Comparison of ENCODE assay signal across 22 mouse cellular contexts in the genomic region with DNA sequence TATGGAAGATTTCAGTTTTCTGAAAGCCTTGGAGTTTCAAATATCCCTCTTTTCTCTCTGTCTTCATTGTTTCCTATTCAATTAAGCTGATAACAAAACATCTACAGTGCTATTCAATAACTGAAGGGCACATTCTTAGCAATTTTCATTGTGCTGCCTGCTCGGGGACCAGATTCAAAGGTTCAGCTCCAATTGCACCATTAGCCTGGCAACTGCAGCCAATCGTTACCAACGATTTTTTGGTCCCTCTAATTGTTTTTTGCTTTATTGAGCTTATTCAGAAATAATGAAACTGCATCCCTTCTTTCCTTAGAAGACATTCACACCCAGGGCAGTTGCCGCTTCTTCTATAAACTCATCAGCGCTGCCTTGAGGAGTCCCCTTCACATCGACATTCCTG.
A peak's percentile ranks its signal among the peaks of the same experiment; 100 is the strongest.
DNase-seq lines count a peak whose midpoint lies in the region; ATAC-seq and TF ChIP-seq lines count a peak whose summit lies in the region.
"Had no signal": no experiment of that assay in that cellular context is flagged by ENCODE, and none has a peak within 500 bp of the region (broad histone marks: within the 10 kb centered on the region; RNA-seq: fewer than 3 reads in every experiment).

No protein-coding gene starts in this region.

- ATAC-seq in embryonic facial prominence, embryonic 11.5 days (replicated peaks; ENCODE audit: insufficient number of reproducible peaks, low FRiP score, low TSS enrichment, low read depth) = no peak
- no peak for ATAC-seq in hindbrain, postnatal 0 days
- ATAC-seq in hindbrain, embryonic 14.5 days (ENCODE audit: low FRiP score) = no peak
- ATAC-seq: forebrain, embryonic 15.5 days; intestine, embryonic 15.5 days; Patski had no signal

- no peak for TF ChIP-seq CTCF in hindbrain, postnatal 0 days (IDR thresholded peaks at IDR 0.05; ENCODE audit: low read depth)

- H3K27ac ChIP-seq in embryonic facial prominence, embryonic 11.5 days (replicated peaks; ENCODE audit: low read depth, low read length) = no peak overlapping the region
- H3K27ac ChIP-seq in embryonic facial prominence, embryonic 10.5 days (replicated peaks) = no peak overlapping the region
- H3K27ac ChIP-seq in hindbrain, postnatal 0 days = no peak overlapping the region
- H3K27ac ChIP-seq in hindbrain, embryonic 14.5 days = no peak overlapping the region; the same call in 1 of the 2 replicates
- H3K27ac ChIP-seq: embryonic facial prominence, embryonic 15.5 days; forebrain, embryonic 15.5 days; gastrocnemius, adult 2 months; hindbrain, embryonic 12.5 days; intestine, embryonic 15.5 days had no signal

- WGBS in embryonic facial prominence, embryonic 11.5 days = 72% methylated on average over 6 of the region's 6 CpGs
- WGBS in embryonic facial prominence, embryonic 10.5 days = 74% methylated on average over 6 of the region's 6 CpGs
- WGBS in hindbrain, postnatal 0 days = 63% methylated on average over 6 of the region's 6 CpGs
- 52% methylated on average over 6 of the region's 6 CpGs for whole genome bisulfite sequencing in hindbrain, embryonic 14.5 days

- H3K4me1 ChIP-seq in embryonic facial prominence, embryonic 11.5 days (ENCODE audit: control insufficient read depth, insufficient read depth, low read length) = no peaks in the 10 kb centered on the region
- peaks cover 26% of the 10 kb centered on the region for H3K4me1 ChIP-seq in embryonic facial prominence, embryonic 10.5 days
- H3K4me1 ChIP-seq in hindbrain, postnatal 0 days (ENCODE audit: insufficient read depth, low read length) = no peaks in the 10 kb centered on the region
- H3K4me1 ChIP-seq in hindbrain, embryonic 14.5 days (replicated peaks; ENCODE audit: control insufficient read depth, insufficient read depth, low read length) = 0 out of 2 replicates have a peak, but pooled peaks cover 2% of the 10 kb centered on the region
- H3K4me1 ChIP-seq: embryonic facial prominence, embryonic 15.5 days; intestine, embryonic 15.5 days had no signal

- DNase-seq in embryonic facial prominence, embryonic 11.5 days (ENCODE audit: low spot score) = peak; percentile 9
- no peak for DNase-seq in embryonic facial prominence, embryonic 10.5 days (ENCODE audit: low spot score)
- DNase-seq in hindbrain, postnatal 0 days (ENCODE audit: low spot score) = peak; percentile 10
- no peak for DNase-seq in hindbrain, embryonic 14.5 days (ENCODE audit: low spot score)
- DNase-seq in retina, embryonic 14.5 days (ENCODE audit: low spot score) = peak; percentile 33
- no peak for DNase-seq in retina, postnatal 1 day
- no peak for DNase-seq in left cerebral cortex, postnatal 10 days (ENCODE audit: extremely low spot score in 1 of 2, low spot score in 2 of 2)
- DNase-seq: adrenal gland, postnatal 10 days; adrenal gland, postnatal 36 days; cerebellum, adult 11 months; cerebellum, adult 2 months; cerebellum, adult 9-11 months; cerebellum, postnatal 25 days; gastrocnemius, adult 2 months; gastrocnemius, postnatal 14 days; heart, adult 11 months had no signal

- no peak overlapping the region for H3K4me2 ChIP-seq in embryonic facial prominence, embryonic 11.5 days (ENCODE audit: low read depth, low read length)
- H3K4me2 ChIP-seq in hindbrain, postnatal 0 days (ENCODE audit: low read depth, low read length) = no peak overlapping the region
- no peak overlapping the region for H3K4me2 ChIP-seq in hindbrain, embryonic 14.5 days (replicated peaks)
- H3K4me2 ChIP-seq: embryonic facial prominence, embryonic 15.5 days; forebrain, embryonic 15.5 days; heart, embryonic 11.5 days; hindbrain, embryonic 12.5 days; intestine, embryonic 15.5 days had no signal

- intact Hi-C loops in left cerebral cortex, postnatal 10 days (cut with DNase I) = no loop called here

- H3K4me3 ChIP-seq in embryonic facial prominence, embryonic 11.5 days (ENCODE audit: low read depth, low read length) = no peak overlapping the region
- no peak overlapping the region for H3K4me3 ChIP-seq in embryonic facial prominence, embryonic 10.5 days
- no peak overlapping the region for H3K4me3 ChIP-seq in hindbrain, postnatal 0 days (ENCODE audit: low read length)
- H3K4me3 ChIP-seq in hindbrain, embryonic 14.5 days (replicated peaks; ENCODE audit: low read length) = no peak overlapping the region
- H3K4me3 ChIP-seq: embryonic facial prominence, embryonic 15.5 days; forebrain, embryonic 15.5 days; gastrocnemius, adult 2 months; hindbrain, embryonic 12.5 days; intestine, embryonic 15.5 days had no signal

- H3K9me3 ChIP-seq in embryonic facial prominence, embryonic 11.5 days (replicated peaks; ENCODE audit: control insufficient read depth, low read length) = no peaks in the 10 kb centered on the region
- H3K9me3 ChIP-seq in embryonic facial prominence, embryonic 10.5 days = no peaks in the 10 kb centered on the region
- H3K9me3 ChIP-seq in hindbrain, postnatal 0 days (ENCODE audit: low read length) = no peaks in the 10 kb centered on the region
- no peaks in the 10 kb centered on the region for H3K9me3 ChIP-seq in hindbrain, embryonic 14.5 days (ENCODE audit: control insufficient read depth, low read length)
- H3K9me3 ChIP-seq: embryonic facial prominence, embryonic 15.5 days; forebrain, embryonic 15.5 days; hindbrain, embryonic 12.5 days; intestine, embryonic 15.5 days had no signal

- H3K9ac ChIP-seq in embryonic facial prominence, embryonic 11.5 days (replicated peaks; ENCODE audit: low read length) = no peak overlapping the region
- H3K9ac ChIP-seq in hindbrain, postnatal 0 days (replicated peaks; ENCODE audit: low read length) = no peak overlapping the region
- no peak overlapping the region for H3K9ac ChIP-seq in hindbrain, embryonic 14.5 days
- H3K9ac ChIP-seq: embryonic facial prominence, embryonic 15.5 days; forebrain, embryonic 15.5 days; hindbrain, embryonic 12.5 days; intestine, embryonic 15.5 days had no signal

- no peaks in the 10 kb centered on the region for H3K36me3 ChIP-seq in embryonic facial prominence, embryonic 11.5 days (replicated peaks; ENCODE audit: control insufficient read depth, insufficient read depth, low read depth, low read length)
- H3K36me3 ChIP-seq in embryonic facial prominence, embryonic 10.5 days (replicated peaks) = no peaks in the 10 kb centered on the region
- H3K36me3 ChIP-seq in hindbrain, postnatal 0 days (ENCODE audit: insufficient read depth, low read length) = no peaks in the 10 kb centered on the region
- H3K36me3 ChIP-seq in hindbrain, embryonic 14.5 days (replicated peaks; ENCODE audit: control insufficient read depth, insufficient read depth) = no peaks in the 10 kb centered on the region
- H3K36me3 ChIP-seq: embryonic facial prominence, embryonic 15.5 days; forebrain, embryonic 15.5 days; hindbrain, embryonic 12.5 days; intestine, embryonic 15.5 days had no signal

- no peaks in the 10 kb centered on the region for H3K27me3 ChIP-seq in embryonic facial prominence, embryonic 11.5 days (ENCODE audit: control insufficient read depth, insufficient read depth, low read length)
- H3K27me3 ChIP-seq in embryonic facial prominence, embryonic 10.5 days (replicated peaks; ENCODE audit: low read depth, poor library complexity, severe bottlenecking) = no peaks in the 10 kb centered on the region
- H3K27me3 ChIP-seq in hindbrain, postnatal 0 days (ENCODE audit: insufficient read depth, low read length) = no peaks in the 10 kb centered on the region
- no peaks in the 10 kb centered on the region for H3K27me3 ChIP-seq in hindbrain, embryonic 14.5 days (ENCODE audit: control insufficient read depth, insufficient read depth, low read length)
- H3K27me3 ChIP-seq: embryonic facial prominence, embryonic 15.5 days; forebrain, embryonic 15.5 days; hindbrain, embryonic 12.5 days; intestine, embryonic 15.5 days; Patski had no signal

Comparison
In these comparisons a context has a peak if more than half of its experiments do, and no peak if none do; other contexts are left out.
1. DNase-seq: peak in embryonic facial prominence, embryonic 11.5 days (single experiment), hindbrain, postnatal 0 days (single experiment) and retina, embryonic 14.5 days (single experiment); none in embryonic facial prominence, embryonic 10.5 days (single experiment), hindbrain, embryonic 14.5 days (single experiment), retina, postnatal 1 day (single experiment) and left cerebral cortex, postnatal 10 days (0 of 2).